Mouse (Mus musculus) mouse embryonic stem cell (cell line): ENCODE measurements at regions not wholly inside any gene's neighbourhood (a gene's known extent, or its start where the extent isn't known, plus 50 kb on each side); places are given as distances from the start of the nearest gene placed in this dataset.

Experiments
- in situ Hi-C, 2 experiments: fragments of 300-500 bp; cut with MboI; formaldehyde crosslinking; loops; 1 replicate in 1 of 2; 3 replicates in 1 of 2; pipeline ENCODE4 v1.14.3; 2019 to 2020; ENCODE audit warnings: low sequenced_read_pairs in 2 of 2, low pct_unique_long_range_greater_than_20kb in 1 of 2, mixed read lengths in 1 of 2; ENCODE audit not compliant: unreplicated experiment in 1 of 2

GRCm38 (mm10) chr1:120667776-120668175, 65.6 kb downstream of the En1 start:
- in situ Hi-C loops = no loop called here

DNA sequence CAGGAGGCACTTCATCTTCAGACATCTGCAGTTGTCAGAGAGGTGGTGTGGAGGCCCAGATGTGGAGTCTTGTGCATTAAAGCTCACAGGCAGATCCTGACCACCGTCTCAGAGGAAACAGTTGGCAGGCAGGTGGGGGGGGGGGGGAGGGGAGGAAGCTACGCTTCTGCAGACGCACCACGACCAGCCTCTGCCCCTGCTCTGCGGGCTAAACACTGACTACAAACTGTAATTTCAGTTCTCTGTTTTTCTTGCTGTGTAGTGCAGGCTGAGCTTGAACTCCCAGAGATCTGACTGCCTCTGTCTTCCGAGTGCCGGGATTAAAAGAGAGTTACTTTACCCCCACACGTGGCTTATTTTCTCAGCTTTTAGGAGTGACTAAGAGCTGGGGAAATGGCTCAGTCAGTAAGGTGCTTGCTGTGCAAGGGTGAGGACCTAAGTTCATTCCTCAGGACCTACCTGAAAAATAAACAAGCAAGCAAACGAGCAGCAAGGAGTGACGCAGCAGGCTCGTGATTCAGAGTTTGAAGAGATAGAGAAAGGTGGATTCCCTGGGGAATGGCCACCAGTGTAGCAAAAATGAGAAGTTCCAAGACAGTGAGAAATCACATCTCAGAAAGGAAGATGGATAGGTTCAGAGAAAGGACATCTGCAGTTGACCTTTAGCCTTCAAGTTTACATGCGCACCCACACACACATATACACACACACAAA, 81.5 kb downstream of the En1 start:
- in situ Hi-C loops = loop anchor here (25.0 kb wide), 1 partner anchor 504 kb away; no protein-coding TSS in a partner anchor

- in situ Hi-C loops = loop anchor here (25.0 kb wide), 1 partner anchor 502 kb away; no protein-coding TSS in a partner anchor
Measured at GRCm38 (mm10) chr1:120685650-120686244, 83.5 kb downstream of the En1 start.

DNA sequence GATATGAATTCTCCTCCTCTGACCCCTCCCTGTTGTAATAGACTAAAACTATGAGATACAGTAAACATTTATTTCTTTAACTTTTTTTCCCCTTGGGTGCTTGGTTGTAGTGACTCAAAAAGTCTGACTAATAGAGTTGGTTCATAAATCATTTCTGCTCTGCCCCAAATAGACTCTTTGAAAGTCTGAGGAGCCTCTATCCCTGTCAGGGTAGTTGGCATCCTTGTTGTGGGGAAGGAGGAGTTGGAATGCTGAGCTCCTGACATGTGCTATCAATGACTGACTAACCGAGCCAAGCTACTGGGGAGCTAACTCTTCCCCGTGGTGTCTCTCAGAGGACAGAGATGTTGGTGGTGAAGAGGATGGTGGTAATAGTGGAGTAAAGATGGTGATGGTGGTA, 89.4 kb downstream of the En1 start:
- in situ Hi-C loops = loop anchor here (25.0 kb wide), 1 partner anchor 496 kb away; no protein-coding TSS in a partner anchor

DNA sequence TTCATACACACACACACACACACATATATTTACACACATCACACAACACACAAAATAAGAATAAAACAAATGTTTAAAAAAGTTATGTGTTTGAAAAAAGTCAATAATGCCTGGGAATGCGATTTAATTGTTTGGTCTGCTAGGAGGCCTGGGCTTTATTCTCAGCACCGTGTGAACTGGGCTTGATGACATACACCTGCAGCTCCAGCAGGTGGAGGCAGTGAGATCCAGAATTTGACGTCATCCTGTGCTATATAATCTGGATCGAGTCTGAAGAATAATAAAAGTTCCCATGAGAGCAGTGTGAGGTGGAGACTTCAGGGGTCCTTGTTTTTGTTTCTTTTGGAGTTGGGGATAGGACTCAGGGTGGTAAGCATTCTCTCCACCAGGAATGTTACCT, 96.0 kb downstream of the En1 start:
- in situ Hi-C loops = loop anchor here (25.0 kb wide), 1 partner anchor 489 kb away; no protein-coding TSS in a partner anchor

GRCm38 (mm10) chr1:120704201-120704600, 102.0 kb downstream of the En1 start:
- in situ Hi-C loops = no loop called here

DNA sequence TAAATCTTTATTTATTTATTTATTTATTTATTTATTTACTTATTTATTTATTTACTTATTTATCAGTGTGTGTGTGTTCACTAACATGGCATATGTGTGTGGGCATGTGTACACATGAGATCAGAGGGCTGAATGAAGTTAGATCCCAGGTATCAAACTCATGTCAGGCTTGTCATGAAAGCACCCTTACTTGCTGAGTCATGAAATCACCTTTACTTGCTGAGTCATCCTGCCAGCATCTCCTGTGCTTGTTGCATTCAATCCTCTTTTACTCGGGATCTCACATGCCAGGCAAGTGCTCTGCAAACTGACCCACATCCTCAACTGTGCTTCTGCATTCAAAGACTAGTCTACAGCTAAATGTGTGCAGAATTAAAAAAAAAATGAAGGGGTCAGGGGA, 103.8 kb downstream of the En1 start:
- in situ Hi-C loops = no loop called here

DNA sequence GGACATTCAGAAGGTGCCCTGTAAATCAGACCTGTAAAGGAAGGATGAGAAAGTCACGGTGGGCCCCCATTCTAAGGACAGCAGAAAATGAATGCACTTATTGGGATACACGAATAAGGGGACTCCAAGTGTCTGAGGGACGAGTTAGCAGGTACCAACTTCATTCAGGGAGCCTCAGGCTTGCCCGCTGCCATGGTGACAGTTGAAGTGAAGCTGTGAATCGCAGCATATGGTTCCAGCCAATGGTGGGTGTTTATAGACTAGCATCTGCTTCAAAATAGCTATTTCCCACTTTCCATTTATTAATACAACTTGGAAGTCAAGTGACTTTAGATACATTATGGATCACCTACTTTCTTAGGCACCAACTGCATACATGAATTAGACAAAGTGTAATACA, 106.3 kb downstream of the En1 start:
- in situ Hi-C loops = no loop called here

DNA sequence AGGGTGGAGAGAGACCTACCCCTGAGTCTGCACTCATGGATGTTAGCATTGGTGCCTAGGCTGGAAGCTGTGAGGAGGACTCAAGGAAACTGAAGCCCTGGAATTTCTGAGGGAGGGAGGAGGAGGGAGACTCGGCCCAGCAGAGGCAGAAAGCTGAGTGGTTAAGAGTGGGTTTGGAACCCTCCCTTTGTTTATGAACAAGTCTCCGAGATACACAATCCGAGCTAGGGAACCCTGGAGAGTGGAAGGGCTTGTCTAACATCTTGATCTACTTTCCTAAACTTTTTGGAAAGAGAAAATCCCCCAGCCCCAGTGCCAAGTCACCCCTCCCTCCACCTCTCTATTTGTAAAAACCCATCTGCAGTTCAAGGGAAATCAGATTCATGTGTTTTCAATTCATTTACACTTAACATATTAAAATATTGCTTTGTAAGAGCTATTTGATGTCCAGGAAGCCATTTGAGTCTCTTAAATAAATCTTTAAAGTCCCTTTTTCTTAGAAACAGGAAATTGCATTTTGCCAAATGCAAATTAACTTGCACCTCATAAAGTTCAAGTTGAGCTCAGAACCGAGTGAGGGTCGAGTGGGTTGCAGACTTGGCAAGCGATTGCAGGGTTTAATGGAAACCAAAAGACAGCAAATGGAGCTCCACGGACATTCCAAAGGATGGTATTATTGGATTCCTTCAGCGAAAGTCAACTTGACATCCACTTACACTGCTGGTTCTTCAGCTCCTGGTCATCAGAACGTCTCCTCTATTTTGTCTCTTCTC, 113.1 kb downstream of the En1 start:
- in situ Hi-C loops = no loop called here

GRCm38 (mm10) chr1:120726777-120727176, 124.6 kb downstream of the En1 start:
- in situ Hi-C loops = no loop called here

DNA sequence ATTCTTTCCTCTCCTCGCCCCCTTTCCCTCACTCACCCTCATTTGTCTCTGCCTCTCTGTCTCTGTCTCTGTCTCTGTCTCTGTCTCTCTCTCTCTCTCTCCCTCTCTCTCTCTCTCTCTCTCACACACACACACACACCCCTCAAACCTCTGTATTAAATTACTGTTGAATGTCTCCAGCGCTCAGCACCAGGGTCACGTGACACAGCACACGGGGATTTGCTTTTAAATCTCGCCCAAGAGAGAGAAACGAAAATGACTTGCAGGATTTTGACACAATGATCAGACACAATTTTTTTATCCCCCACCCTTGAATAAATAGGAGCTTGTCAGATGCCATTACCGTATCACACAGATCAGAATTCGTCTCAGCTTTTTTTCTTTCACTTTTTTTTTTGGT, 125.2 kb downstream of the En1 start:
- in situ Hi-C loops = no loop called here

DNA sequence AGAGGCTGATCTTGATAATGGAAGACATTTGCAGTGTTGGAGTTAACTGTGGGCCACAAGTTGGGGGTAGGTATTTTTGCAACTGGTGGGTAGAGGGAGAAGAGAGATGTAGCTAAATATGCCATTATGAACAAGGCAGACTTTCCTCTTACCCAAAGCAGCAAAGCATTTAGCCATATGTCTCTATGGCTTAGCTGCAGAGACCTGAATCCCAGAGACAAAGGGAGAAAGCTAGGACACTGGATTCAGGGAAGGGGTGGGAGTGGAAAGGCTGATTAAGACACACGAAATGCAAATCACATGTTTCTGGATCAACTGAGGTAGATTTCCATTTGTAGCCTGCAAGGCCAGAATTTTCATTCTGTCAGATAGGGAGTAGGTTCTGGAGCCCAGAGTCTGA, 129.8 kb downstream of the En1 start:
- in situ Hi-C loops = no loop called here

GRCm38 (mm10) chr1:120733683-120734082, 131.5 kb downstream of the En1 start:
- in situ Hi-C loops = no loop called here

DNA sequence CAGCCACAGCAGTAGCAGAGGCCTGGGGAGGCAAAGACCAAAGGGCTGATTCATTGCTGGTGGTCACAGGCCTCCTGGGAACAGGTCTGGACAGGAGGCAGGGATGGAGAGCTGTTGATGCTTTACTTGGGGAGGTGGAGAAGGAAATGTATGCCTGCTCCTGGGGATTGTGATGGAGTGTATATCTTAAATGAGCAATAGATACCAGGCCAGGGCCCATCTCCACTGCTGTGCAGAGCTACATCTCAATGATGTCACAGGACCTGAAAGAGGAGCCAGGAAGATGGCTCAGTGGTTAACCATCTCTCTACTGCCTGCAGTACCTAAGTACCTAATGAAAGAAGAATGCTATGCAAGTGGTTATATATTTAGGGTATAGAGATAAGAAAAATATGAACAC, 132.6 kb downstream of the En1 start:
- in situ Hi-C loops = no loop called here

DNA sequence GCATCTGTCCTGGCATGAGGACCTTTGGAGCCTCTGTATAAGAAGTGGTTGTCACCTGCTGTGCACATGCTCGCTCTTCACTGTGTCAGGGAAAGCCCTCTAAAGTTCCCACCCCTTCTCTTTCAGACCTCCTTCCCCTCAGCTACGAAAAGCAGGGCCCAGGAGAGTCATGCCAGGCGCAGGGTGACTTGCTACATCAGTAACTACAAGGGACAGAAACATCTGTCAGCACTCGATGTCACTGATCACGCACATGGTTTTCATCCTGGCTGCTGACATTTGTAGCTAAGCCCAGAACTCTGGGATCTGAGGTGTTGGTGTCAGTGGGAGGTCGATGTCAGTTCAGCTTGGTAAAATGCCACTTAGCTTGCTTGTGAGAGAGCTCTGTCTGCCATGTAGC, 137.3 kb downstream of the En1 start:
- in situ Hi-C loops = no loop called here

DNA sequence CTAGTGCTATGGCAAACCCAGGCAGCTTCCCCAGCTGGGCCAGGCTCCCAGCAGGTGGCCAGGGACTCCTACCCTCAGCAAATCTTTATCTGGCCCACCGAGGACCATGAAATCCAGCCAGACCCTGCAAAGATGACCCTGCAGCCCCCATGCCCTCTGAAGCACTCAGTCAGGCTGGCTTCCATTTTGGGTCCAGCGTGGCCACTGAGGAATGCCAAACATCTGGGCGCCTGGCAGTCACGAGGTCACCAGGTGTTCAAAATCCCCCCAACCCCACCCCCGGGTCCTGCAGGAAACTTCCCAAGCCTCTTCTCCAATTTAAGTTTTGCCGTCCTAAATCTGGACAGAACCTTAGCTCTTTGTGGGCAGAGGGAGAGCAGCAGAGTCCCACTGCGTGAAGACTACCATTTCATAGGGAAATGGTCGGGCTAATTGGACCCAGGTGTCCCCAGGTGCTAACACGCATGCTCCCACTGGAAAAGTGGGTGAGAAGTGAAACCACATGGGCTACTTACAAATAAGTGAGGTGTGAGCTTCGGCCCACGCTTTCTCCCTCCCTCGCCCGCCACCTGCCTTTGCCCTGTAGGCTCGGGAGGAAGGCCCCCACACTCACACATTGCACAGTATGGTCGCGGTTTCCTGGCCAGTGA, 139.0 kb downstream of the En1 start:
- in situ Hi-C loops = no loop called here

- in situ Hi-C loops = no loop called here
Measured at GRCm38 (mm10) chr1:120748963-120749362, 146.7 kb downstream of the En1 start.

GRCm38 (mm10) chr1:120753406-120753805, 151.2 kb downstream of the En1 start:
- in situ Hi-C loops = no loop called here

DNA sequence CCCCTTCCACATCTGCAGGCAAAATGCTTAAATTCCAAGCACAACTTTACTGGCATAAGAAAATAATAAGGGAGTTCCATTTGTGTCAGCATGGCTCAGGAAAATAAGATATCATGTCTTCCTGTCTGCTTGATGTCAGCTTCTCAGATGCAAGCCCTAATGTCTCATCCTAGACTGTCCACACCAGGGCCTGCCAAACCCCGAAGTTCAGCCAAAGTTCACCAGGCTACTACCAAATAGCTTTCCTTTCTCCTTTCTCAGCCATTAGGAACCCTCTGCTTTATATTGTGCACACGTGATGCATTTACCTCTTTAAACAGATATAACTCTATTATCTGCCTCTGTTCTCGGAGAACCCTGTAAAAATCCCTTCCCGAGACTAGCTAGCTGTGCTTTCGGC, 152.1 kb downstream of the En1 start:
- in situ Hi-C loops = no loop called here
